16 mouse cellular contexts compared by ENCODE assay signal in the genomic region with DNA sequence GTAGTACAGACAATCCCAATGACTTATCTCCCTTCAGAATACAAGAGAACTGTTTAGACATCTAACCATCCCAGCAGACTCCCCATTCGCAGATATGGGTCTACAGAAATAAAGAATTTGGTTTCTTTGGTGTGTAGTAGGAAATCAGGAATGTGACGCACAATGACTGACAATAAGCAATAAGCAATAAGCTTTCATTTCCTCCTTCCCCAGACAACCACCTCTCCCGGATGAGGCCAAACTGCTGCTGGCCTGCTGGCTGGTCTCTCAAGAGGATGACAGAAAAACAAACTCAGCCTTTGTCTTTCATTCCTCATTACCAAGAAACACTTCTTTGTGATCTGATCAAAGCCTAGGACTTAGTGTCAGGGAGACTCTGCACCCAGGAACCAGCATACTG.
"Had no signal": no experiment of that assay in that cellular context is flagged by ENCODE, and none has a peak within 500 bp of the region (broad histone marks: within the 10 kb centered on the region; RNA-seq: fewer than 3 reads in every experiment).

No protein-coding gene starts in this region.

- H3K4me3 ChIP-seq: midbrain, embryonic 10.5 days; midbrain, embryonic 12.5 days; myocyte; neural tube, embryonic 13.5 days; neural tube, embryonic 15.5 days; stomach, embryonic 15.5 days had no signal

- H3K4me1 ChIP-seq: midbrain, embryonic 10.5 days; midbrain, embryonic 12.5 days; neural tube, embryonic 13.5 days; neural tube, embryonic 15.5 days; stomach, embryonic 15.5 days had no signal

- DNase-seq: lung, embryonic 14.5 days; lung, postnatal 10 days; lung, postnatal 4 days; midbrain, embryonic 14.5 days; right cerebral cortex, postnatal 14 days; thymus, adult 18-20 months; thymus, postnatal 14 days; thymus, postnatal 36 days had no signal

- H3K27me3 ChIP-seq: midbrain, embryonic 12.5 days; neural tube, embryonic 13.5 days; neural tube, embryonic 15.5 days; stomach, embryonic 15.5 days had no signal

- H3K9me3 ChIP-seq: midbrain, embryonic 10.5 days; midbrain, embryonic 12.5 days; neural tube, embryonic 13.5 days; neural tube, embryonic 15.5 days; stomach, embryonic 15.5 days had no signal

- H3K27ac ChIP-seq: midbrain, embryonic 10.5 days; midbrain, embryonic 12.5 days; neural tube, embryonic 13.5 days; neural tube, embryonic 15.5 days; stomach, embryonic 15.5 days; stomach, postnatal 0 days had no signal

- H3K4me2 ChIP-seq: lung, embryonic 14.5 days; midbrain, embryonic 12.5 days; neural tube, embryonic 13.5 days; neural tube, embryonic 15.5 days; stomach, embryonic 15.5 days had no signal

- H3K9ac ChIP-seq: lung, embryonic 14.5 days; midbrain, embryonic 12.5 days; neural tube, embryonic 13.5 days; neural tube, embryonic 15.5 days; stomach, embryonic 15.5 days had no signal

- ATAC-seq: midbrain, embryonic 16.5 days had no signal
